Mouse (Mus musculus) kidney, embryonic 16.5 days (tissue): ENCODE measurements around the gene Ins1. TPM values are rescaled to one million over a fixed set of nuclear protein-coding genes. Genes with fewer than 3 reads are reported as not detected.

Experiments
- ATAC-seq: fragments of 200-750 bp; cut with Nextera tagmentation; 2 replicates; pipeline ENCODE4 v1.8.0; 2017; ENCODE audit warnings: moderate TSS enrichment; ENCODE audit not compliant: low FRiP score, low TSS enrichment
- H3K27ac ChIP-seq: fragments of 300-500 bp; sonication (generic); 2 replicates; pipeline ENCODE4 v1.5.1; 2014; ENCODE audit warnings: low read length
- H3K27me3 ChIP-seq: fragments of 300-500 bp; sonication (generic); 2 replicates; pipeline ENCODE4 v1.6.1; 2014; ENCODE audit warnings: low read length, control low read depth, mixed read lengths; ENCODE audit not compliant: insufficient read depth
- H3K36me3 ChIP-seq: fragments of 300-500 bp; sonication (generic); 2 replicates; pipeline ENCODE4 v1.6.1; 2014; ENCODE audit warnings: low read length, control low read depth, mixed read lengths; ENCODE audit not compliant: insufficient read depth
- H3K4me1 ChIP-seq: fragments of 300-500 bp; sonication (generic); 2 replicates; pipeline ENCODE4 v1.6.1; 2014; ENCODE audit warnings: low read length, control low read depth, mixed read lengths; ENCODE audit not compliant: insufficient read depth
- H3K4me2 ChIP-seq: fragments of 300-500 bp; sonication (generic); replicated peaks from 2 replicates; pipeline ENCODE4 v1.6.1; 2014; ENCODE audit warnings: low read depth, low read length
- H3K4me3 ChIP-seq: fragments of 300-500 bp; sonication (generic); 2 replicates; pipeline ENCODE4 v1.5.1; 2014; ENCODE audit warnings: mild to moderate bottlenecking, low read length
- H3K9ac ChIP-seq: fragments of 300-500 bp; sonication (generic); replicated peaks from 2 replicates; pipeline ENCODE4 v1.6.1; 2014; ENCODE audit warnings: low read length
- H3K9me3 ChIP-seq: fragments of 300-500 bp; sonication (generic); 2 replicates; pipeline ENCODE4 v1.6.1; 2016; ENCODE audit warnings: low read length, control low read depth
- polyA plus RNA-seq: library from polyadenylated mRNA; unstranded; fragments of >200 nt; fragmentation: Nextera tagmentation; extraction: Ambion mirVana; gene quantifications from 2 replicates; pipeline ENCODE4 v1.2.1, GENCODE M21; 2015

Gene Ins1
- polyA plus RNA-seq, result not detected in 2 replicates

GRCm38 (mm10) chr19:52263997-52264396, at the start of gene Ins1:
Gene Ins1, plus strand, starts transcription at chr19:52264297.
- Histone ChIP-seq H3K27me3 (no peaks in the 10 kb centered on the region), H3K4me2 (no peak within 1 kb of the TSS), H3K36me3 (no peaks in the 10 kb centered on the region), H3K4me3 (no peak within 1 kb of the TSS), H3K27ac (no peak within 1 kb of the TSS), H3K9me3 (no peaks in the 10 kb centered on the region), H3K4me1 (no peaks in the 10 kb centered on the region), H3K9ac (no peak within 1 kb of the TSS)
- no peak for ATAC-seq
